Mouse (Mus musculus) CH12.LX (cell line): ENCODE results near the gene Ccdc103. TPM values are rescaled to one million over a fixed set of nuclear protein-coding genes. Genes with fewer than 3 reads are reported as not detected.

Experiments used
- DNase-seq: peaks from one replicate; pipeline ENCODE4 v3.0.0-alpha.2; 2013; ENCODE audit errors: extremely low read depth
- H3K27ac ChIP-seq: 2 replicates; pipeline ENCODE4 v1.5.1; 2012; ENCODE audit warnings: low read depth, mild to moderate bottlenecking, control low read depth, moderate library complexity; ENCODE audit not compliant: insufficient read depth
- H3K27me3 ChIP-seq: replicated peaks from 2 replicates; pipeline ENCODE3; 2012; ENCODE audit warnings: inconsistent platforms
- H3K36me3 ChIP-seq, 2 experiments: replicated peaks in 1 of 2; 2 replicates each; pipeline versions ENCODE3 to v1.6.1; 2012; ENCODE audit warnings: inconsistent platforms in 1 of 2, low read length in 1 of 2, mild to moderate bottlenecking in 1 of 2, mixed read lengths in 1 of 2, moderate library complexity in 1 of 2; ENCODE audit not compliant: control insufficient read depth in 1 of 2, insufficient read depth in 1 of 2
- H3K4me1 ChIP-seq, 2 experiments: 2 replicates each; pipeline ENCODE4 v1.6.1; 2012; ENCODE audit warnings: inconsistent platforms in 1 of 2, moderate library complexity in 1 of 2; ENCODE audit not compliant: insufficient read depth in 2 of 2, control insufficient read depth in 1 of 2
- H3K4me2 ChIP-seq: 2 replicates; pipeline ENCODE4 v1.6.1; 2012; ENCODE audit warnings: low read depth, mild to moderate bottlenecking, control low read depth; ENCODE audit not compliant: poor library complexity, insufficient read depth, severe bottlenecking
- H3K4me3 ChIP-seq, 3 experiments: fragments of 150-350 bp in 1 of 3; sonication (generic) in 1 of 3; replicated peaks in 1 of 3; 2 replicates each; pipeline versions ENCODE3 to v1.5.1; 2011 to 2012; ENCODE audit warnings: low read depth in 2 of 3, low read length in 2 of 3, mild to moderate bottlenecking in 2 of 3, moderate library complexity in 2 of 3, control low read depth in 1 of 3, improper control_type of control experiment in 1 of 3, inconsistent platforms in 1 of 3, mixed read lengths in 1 of 3; ENCODE audit not compliant: poor library complexity in 1 of 3
- H3K79me2 ChIP-seq: replicated peaks from 2 replicates; pipeline ENCODE4 v1.6.1; 2012; ENCODE audit warnings: mild to moderate bottlenecking, moderate library complexity; ENCODE audit not compliant: control insufficient read depth, poor library complexity, insufficient read depth, severe bottlenecking; ENCODE audit errors: extremely low read depth
- H3K9ac ChIP-seq: 2 replicates; pipeline ENCODE4 v1.6.1; 2012; ENCODE audit warnings: low read depth, mild to moderate bottlenecking, control low read depth, moderate library complexity; ENCODE audit not compliant: insufficient read depth
- H3K9me3 ChIP-seq: replicated peaks from 2 replicates; pipeline ENCODE3; 2012; ENCODE audit warnings: low read length, inconsistent platforms, mixed read lengths
- CHD2 ChIP-seq: IDR thresholded peaks from 2 replicates; pipeline ENCODE4 v1.6.1; 2011; ENCODE audit warnings: low read length, improper control_type of control experiment
- ELF1 ChIP-seq: IDR thresholded peaks from 2 replicates; pipeline ENCODE4 v1.6.1; 2014; ENCODE audit warnings: low read depth, mild to moderate bottlenecking, inconsistent platforms, low read length, improper control_type of control experiment
- GABPA ChIP-seq: IDR thresholded peaks from 2 replicates; pipeline ENCODE4 v1.6.1; 2012; ENCODE audit warnings: low read depth, low read length, improper control_type of control experiment, inconsistent platforms; ENCODE audit not compliant: insufficient replicate concordance
- HCFC1 ChIP-seq: IDR thresholded peaks from 2 replicates; pipeline ENCODE4 v1.6.1; 2012; ENCODE audit warnings: low read depth, mild to moderate bottlenecking, inconsistent platforms, low read length, improper control_type of control experiment
- JUND ChIP-seq: conservative IDR thresholded peaks from 2 replicates; pipeline ENCODE4 v1.6.1; 2011; ENCODE audit warnings: low read depth, low read length, improper control_type of control experiment
- KAT2A ChIP-seq: IDR thresholded peaks from 2 replicates; pipeline ENCODE4 v1.6.1; 2012; ENCODE audit warnings: low read length, improper control_type of control experiment, inconsistent platforms; ENCODE audit not compliant: insufficient replicate concordance
- MYC ChIP-seq: IDR thresholded peaks from 2 replicates; pipeline ENCODE4 v1.6.1; 2011; ENCODE audit warnings: low read depth, mild to moderate bottlenecking, improper control_type of control experiment, low read length
- PAX5 ChIP-seq: IDR thresholded peaks from 2 replicates; pipeline ENCODE4 v1.6.1; 2012; ENCODE audit warnings: low read length, inconsistent platforms, mixed read lengths
- SIN3A ChIP-seq: IDR thresholded peaks from 2 replicates; pipeline ENCODE4 v1.6.1; 2012; ENCODE audit warnings: low read length, improper control_type of control experiment, inconsistent platforms
- UBTF ChIP-seq: IDR thresholded peaks from 2 replicates; pipeline ENCODE4 v1.6.1; 2012; ENCODE audit warnings: low read depth, mild to moderate bottlenecking, inconsistent platforms, low read length, improper control_type of control experiment, moderate library complexity
- USF1 ChIP-seq: IDR thresholded peaks from 2 replicates; pipeline ENCODE4 v1.6.1; 2014; ENCODE audit warnings: low read depth, mild to moderate bottlenecking, inconsistent platforms, low read length, improper control_type of control experiment
- USF2 ChIP-seq: conservative IDR thresholded peaks from 2 replicates; pipeline ENCODE4 v1.6.1; 2011; ENCODE audit warnings: low read depth, low read length, improper control_type of control experiment
- ZC3H11A ChIP-seq: IDR thresholded peaks from 2 replicates; pipeline ENCODE4 v1.6.1; 2012; ENCODE audit warnings: low read depth, mild to moderate bottlenecking, inconsistent platforms, low read length, improper control_type of control experiment
- ZKSCAN1 ChIP-seq: IDR thresholded peaks from 2 replicates; pipeline ENCODE4 v1.6.1; 2012; ENCODE audit warnings: low read depth, inconsistent platforms, low read length, improper control_type of control experiment, borderline replicate concordance
- ZNF384 ChIP-seq: IDR thresholded peaks from 2 replicates; pipeline ENCODE4 v1.6.1; 2012; ENCODE audit warnings: low read depth, low read length, improper control_type of control experiment, inconsistent platforms
- dilution Hi-C: fragments of 300-500 bp; cut with MboI; formaldehyde crosslinking; loops from 2 replicates; pipeline ENCODE4 v1.14.3; 2020; ENCODE audit warnings: low sequenced_read_pairs; ENCODE audit not compliant: extremely low pct_unique_long_range_greater_than_20kb, extremely low pct_ligation_motif_present
- in situ Hi-C: fragments of 300-500 bp; cut with MboI; formaldehyde crosslinking; loops from 3 replicates; pipeline ENCODE4 v1.14.3; 2019; ENCODE audit warnings: low sequenced_read_pairs, low pct_ligation_motif_present, low pct_unique_long_range_greater_than_20kb, mixed read lengths
- polyA plus RNA-seq: library from polyadenylated mRNA; unstranded; fragments of >175 nt; gene quantifications from 2 replicates; pipeline ENCODE4 v1.2.1, GENCODE M21; 2012; ENCODE audit warnings: low read depth; ENCODE audit not compliant: insufficient read length
- total RNA-seq, 2 experiments: library from RNA; depleted of rRNA; stranded (reverse); fragments of 300-350 nt in 1 of 2; fragments of >200 nt in 1 of 2; gene quantifications; 2 replicates each; pipeline ENCODE4 v1.2.3; 2012 to 2014

The Ccdc103 gene
- total and polyA plus RNA-seq, 3 experiments, result 0.20 to 0.58 (median 0.42) TPM

DNA sequence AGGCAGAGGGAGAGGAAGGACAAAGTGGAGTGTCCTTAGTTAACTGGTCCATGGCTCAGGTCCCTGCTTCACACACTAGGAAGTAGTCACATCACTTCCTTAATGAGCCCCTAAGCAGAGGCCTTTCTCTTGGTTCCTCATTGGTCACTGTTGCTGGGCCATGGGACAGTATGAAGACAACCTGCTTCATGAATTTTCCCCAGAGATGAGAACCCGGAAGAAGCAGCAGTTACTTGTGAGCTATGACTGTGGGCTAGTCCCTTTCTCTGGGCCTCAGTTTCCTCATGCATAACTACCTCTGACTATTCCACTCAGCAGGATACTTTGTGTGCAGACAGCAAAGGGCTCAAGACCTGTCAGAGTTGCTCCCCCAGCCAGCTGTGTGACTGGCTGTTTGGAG lies 43.6 kb upstream of the Ccdc103 start:
- peak; percentile 57 for DNase-seq
- Histone ChIP-seq H3K27me3 (no peaks in the 10 kb centered on the region), H3K79me2 (no peaks in the 10 kb centered on the region), H3K9me3 (no peaks in the 10 kb centered on the region), H3K9ac (no peak overlapping the region), H3K4me3 (no peak overlapping the region), H3K27ac (no peak overlapping the region), H3K4me2 (no peak overlapping the region), H3K36me3 (peaks cover 55 to 74% of the 10 kb centered on the region in 2 experiments), H3K4me1 (peaks cover 0 to 19% of the 10 kb centered on the region in 2 experiments; a peak in 2 of 4 replicates)
- dilution Hi-C loops, result no loop called here
- TF ChIP-seq ELF1 (peak; percentile 53), ZKSCAN1 (no peak), GABPA (no peak), USF1 (no peak), UBTF (no peak), HCFC1 (no peak)
- TF ChIP-seq, all 38 proteins: peak for 1
- in situ Hi-C loops, result no loop called here

DNA sequence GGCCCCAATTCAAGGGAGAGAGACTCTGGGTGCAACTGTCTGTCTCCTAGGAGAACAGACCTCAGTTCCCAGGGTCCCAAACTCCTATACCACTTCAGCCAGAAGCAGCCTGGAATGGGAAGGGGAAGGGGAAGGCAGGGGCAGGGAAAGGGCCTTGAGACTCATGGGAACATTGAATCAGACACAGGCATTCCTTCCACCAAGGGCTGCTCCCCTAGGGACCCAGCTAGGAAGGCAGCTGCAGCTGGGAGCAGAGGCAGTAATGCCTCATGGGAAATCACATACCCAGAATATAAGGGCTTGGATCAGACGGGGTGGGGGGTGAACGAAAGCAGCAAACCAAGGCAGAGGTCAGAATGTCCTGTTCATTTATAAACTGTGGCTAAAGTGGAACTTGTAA lies 42.9 kb upstream of the Ccdc103 start:
- no peaks in the 10 kb centered on the region for H3K9me3 ChIP-seq
- peaks cover 0 to 19% of the 10 kb centered on the region in 2 experiments; a peak in 2 of 4 replicates for H3K4me1 ChIP-seq
- no peak overlapping the region for H3K4me3 ChIP-seq
- no peak overlapping the region for H3K9ac ChIP-seq
- no peak for DNase-seq
- dilution Hi-C loops, result no loop called here
- H3K79me2 ChIP-seq, result no peaks in the 10 kb centered on the region
- no peak overlapping the region for H3K27ac ChIP-seq
- TF ChIP-seq KAT2A, result no peak
- no peak for TF ChIP-seq PAX5
- TF ChIP-seq SIN3A, result no peak
- TF ChIP-seq JUND, result no peak
- no peak for TF ChIP-seq MYC
- no peak for TF ChIP-seq ZC3H11A
- TF ChIP-seq ZNF384, result no peak
- TF ChIP-seq CHD2, result no peak
- no peak for TF ChIP-seq USF2
- TF ChIP-seq, all 38 proteins: peak for 0
- H3K27me3 ChIP-seq, result no peaks in the 10 kb centered on the region
- H3K36me3 ChIP-seq, result peaks cover 62 to 81% of the 10 kb centered on the region in 2 experiments
- no peak overlapping the region for H3K4me2 ChIP-seq
- in situ Hi-C loops, result no loop called here
